Mouse (Mus musculus) embryo, embryonic 10 days (tissue): Measurements from ENCODE around the gene Zfp961.
"Not testable (repeated sequence)": the region's sequence is repeated elsewhere in the genome, so short reads cannot be mapped to it uniquely, and the experiment has no call there.

Source experiments
- DNase-seq: peaks from one replicate; pipeline ENCODE4 v3.0.0-alpha.2; 2015; ENCODE audit warnings: low spot score

Zfp961 gene

GRCm38 (mm10) chr8:72017339-72017738, 66.5 kb downstream of the Zfp961 start:
- DNase-seq, result not testable (repeated sequence)

GRCm38 (mm10) chr8:72018141-72018540, 67.3 kb downstream of the Zfp961 start:
- DNase-seq, result no peak

DNA sequence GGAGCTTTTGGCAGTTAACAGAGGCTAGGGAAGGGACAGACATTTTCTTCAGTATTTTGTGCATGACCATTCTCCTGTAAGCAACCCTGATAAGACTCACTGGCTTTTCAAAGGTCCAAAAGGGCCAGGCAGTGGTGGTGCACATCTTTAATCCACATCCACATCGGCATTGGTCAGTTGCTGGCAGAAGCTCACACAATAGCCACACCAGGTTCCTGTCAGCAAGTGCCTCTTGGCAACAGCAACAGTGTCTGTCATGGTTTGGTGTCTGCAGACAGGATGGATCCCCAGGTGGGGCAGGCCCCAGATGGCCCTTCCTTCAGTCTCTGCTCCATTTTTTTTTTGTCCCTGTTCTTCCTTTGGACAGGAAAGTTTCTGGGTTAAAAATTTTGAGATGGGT, 68.2 kb downstream of the Zfp961 start:
- not testable (repeated sequence) for DNase-seq

DNA sequence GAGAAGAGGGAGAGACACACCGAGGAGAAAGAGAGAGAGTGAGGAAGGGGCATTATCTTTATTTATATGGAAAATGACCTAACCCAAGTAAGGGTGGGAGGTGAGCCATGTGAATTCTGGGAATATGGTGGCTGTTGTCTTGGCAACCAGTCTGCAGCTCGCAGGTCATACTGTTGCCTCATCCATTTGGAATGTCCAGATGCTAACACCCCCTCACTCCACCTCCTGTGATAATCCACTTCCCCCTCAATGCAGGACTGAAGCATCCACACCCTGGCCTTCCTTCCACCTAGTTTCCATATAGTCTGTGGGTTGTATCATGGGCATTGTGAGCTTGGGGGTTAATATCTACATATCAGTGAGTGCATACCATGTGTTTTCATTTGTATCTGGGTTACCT, 69.0 kb downstream of the Zfp961 start:
- no peak for DNase-seq

GRCm38 (mm10) chr8:72024886-72025285, 74.0 kb downstream of the Zfp961 start:
- not testable (repeated sequence) for DNase-seq

DNA sequence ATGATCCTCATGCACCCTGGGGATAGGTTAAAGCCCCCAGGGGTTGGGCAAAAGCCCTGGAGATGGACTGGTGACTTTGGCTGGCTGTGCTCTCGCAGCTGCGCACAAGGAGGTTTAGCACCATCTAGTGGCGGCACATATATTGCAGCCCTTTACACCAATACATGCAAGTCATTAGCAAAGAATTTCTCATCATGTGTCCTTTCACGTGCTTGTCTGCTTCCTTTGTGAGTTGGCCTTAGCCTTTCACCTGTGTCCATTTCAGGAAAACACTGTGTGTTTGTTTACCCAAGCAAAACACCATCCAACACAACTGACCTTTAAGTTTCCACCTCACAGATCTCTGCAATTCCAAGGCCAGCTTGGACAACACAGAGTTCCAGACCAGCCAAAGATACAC, 82.1 kb downstream of the Zfp961 start:
- not testable (repeated sequence) for DNase-seq

DNA sequence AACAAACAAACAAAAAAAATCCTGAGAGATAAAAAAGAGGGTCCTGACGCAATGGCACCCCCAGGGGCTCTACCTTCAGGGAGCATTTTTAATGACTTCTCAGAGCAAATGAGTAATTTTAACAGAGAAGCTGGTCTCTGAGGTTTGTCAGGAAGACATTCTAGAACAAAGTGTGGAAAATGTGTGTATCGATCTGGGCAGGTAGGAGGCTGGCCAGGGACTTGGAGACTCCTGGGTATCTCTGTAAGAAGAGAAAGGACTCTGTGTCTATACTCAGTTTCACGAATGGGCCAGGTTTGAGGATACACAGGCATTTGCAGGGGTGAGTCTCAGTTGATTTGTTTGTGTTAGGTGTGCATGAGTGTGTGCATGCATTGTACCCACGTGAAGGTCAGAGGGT, 90.1 kb downstream of the Zfp961 start, which contains the start of gene Olfr372:
Gene Olfr372, plus strand, starts transcription at position 301 of the 400 bp plus-strand sequence.
- DNase-seq, result not testable (repeated sequence)

DNA sequence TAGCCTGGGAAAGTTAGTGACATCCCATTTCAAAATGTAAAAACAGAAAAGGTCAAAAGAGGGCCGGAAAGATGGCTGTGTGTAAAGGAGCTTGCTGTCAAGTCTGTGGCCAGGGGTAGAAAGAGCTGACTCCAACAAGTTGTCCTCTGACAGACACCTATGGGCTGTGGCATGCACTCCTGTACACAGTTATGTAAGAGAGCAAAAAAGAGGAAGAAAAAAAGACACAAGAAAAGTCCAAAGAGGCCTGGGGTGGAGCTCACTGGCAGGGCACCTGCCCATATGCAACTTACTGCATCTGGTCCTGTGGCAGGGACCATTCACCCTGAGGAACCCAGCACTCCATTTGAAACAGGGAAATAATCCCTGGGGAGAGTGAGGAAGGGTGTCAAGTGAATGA, 91.7 kb downstream of the Zfp961 start:
- no peak for DNase-seq
